Mouse (Mus musculus): ENCODE measurements around the gene Scp2. TPM values are rescaled to one million over a fixed set of nuclear protein-coding genes. Genes with fewer than 3 reads are reported as not detected.

The Scp2 gene
- polyA plus RNA-seq, 1 experiment = 115 TPM

GRCm38 (mm10) chr4:108008541-108008940 is 136.3 kb downstream of the Scp2 start:
- TF ChIP-seq CTCF (IDR thresholded peaks at IDR 0.05; ENCODE audit: borderline replicate concordance, extremely low read depth, insufficient read depth, insufficient read length) (no peak), POLR2A (IDR thresholded peaks at IDR 0.05; ENCODE audit: borderline replicate concordance, extremely low read depth, insufficient read depth, insufficient read length, poor library complexity, severe bottlenecking) (no peak)
- no peak for DNase-seq (ENCODE audit: low read depth)

- TF ChIP-seq CTCF (IDR thresholded peaks at IDR 0.05; ENCODE audit: borderline replicate concordance, extremely low read depth, insufficient read depth, insufficient read length) (no peak), POLR2A (IDR thresholded peaks at IDR 0.05; ENCODE audit: borderline replicate concordance, extremely low read depth, insufficient read depth, insufficient read length, poor library complexity, severe bottlenecking) (no peak)
- no peak for DNase-seq (ENCODE audit: low read depth)
These were observed 137.2 kb downstream of the Scp2 start for GRCm38 (mm10) chr4:108007532-108008103.

- no peak for TF ChIP-seq CTCF (IDR thresholded peaks at IDR 0.05; ENCODE audit: borderline replicate concordance, extremely low read depth, insufficient read depth, insufficient read length)
- TF ChIP-seq POLR2A (IDR thresholded peaks at IDR 0.05; ENCODE audit: borderline replicate concordance, extremely low read depth, insufficient read depth, insufficient read length, poor library complexity, severe bottlenecking) = no peak
- DNase-seq (ENCODE audit: low read depth) = peak; percentile 81
These were observed 139.5 kb downstream of the Scp2 start for GRCm38 (mm10) chr4:108005328-108005727.

GRCm38 (mm10) chr4:107999380-107999779 is 145.4 kb downstream of the Scp2 start:
- TF ChIP-seq POLR2A (IDR thresholded peaks at IDR 0.05; ENCODE audit: borderline replicate concordance, extremely low read depth, insufficient read depth, insufficient read length, poor library complexity, severe bottlenecking) (no peak), CTCF (IDR thresholded peaks at IDR 0.05; ENCODE audit: borderline replicate concordance, extremely low read depth, insufficient read depth, insufficient read length) (no peak)
- DNase-seq (ENCODE audit: low read depth) = no peak

- no peak for TF ChIP-seq CTCF (IDR thresholded peaks at IDR 0.05; ENCODE audit: borderline replicate concordance, extremely low read depth, insufficient read depth, insufficient read length)
- no peak for TF ChIP-seq POLR2A (IDR thresholded peaks at IDR 0.05; ENCODE audit: borderline replicate concordance, extremely low read depth, insufficient read depth, insufficient read length, poor library complexity, severe bottlenecking)
These were observed 146.0 kb downstream of the Scp2 start for GRCm38 (mm10) chr4:107998641-107999332.

GRCm38 (mm10) chr4:107996418-107996986 is 148.3 kb downstream of the Scp2 start:
- DNase-seq (ENCODE audit: low read depth) = no peak
- TF ChIP-seq POLR2A (IDR thresholded peaks at IDR 0.05; ENCODE audit: borderline replicate concordance, extremely low read depth, insufficient read depth, insufficient read length, poor library complexity, severe bottlenecking) = no peak
- no peak for TF ChIP-seq CTCF (IDR thresholded peaks at IDR 0.05; ENCODE audit: borderline replicate concordance, extremely low read depth, insufficient read depth, insufficient read length)

More at GRCm38 (mm10) chr4:107998641-107999332, 146.0 kb downstream of the Scp2 start:
- peak; percentile 72 for DNase-seq (ENCODE audit: low read depth)

GRCm38 (mm10) chr4:107995727-107996126 is 149.1 kb downstream of the Scp2 start:
- TF ChIP-seq POLR2A (IDR thresholded peaks at IDR 0.05; ENCODE audit: borderline replicate concordance, extremely low read depth, insufficient read depth, insufficient read length, poor library complexity, severe bottlenecking) (no peak), CTCF (IDR thresholded peaks at IDR 0.05; ENCODE audit: borderline replicate concordance, extremely low read depth, insufficient read depth, insufficient read length) (no peak)

GRCm38 (mm10) chr4:107995011-107995410 is 149.8 kb downstream of the Scp2 start:
- DNase-seq (ENCODE audit: low read depth) = no peak
- no peak for TF ChIP-seq CTCF (IDR thresholded peaks at IDR 0.05; ENCODE audit: borderline replicate concordance, extremely low read depth, insufficient read depth, insufficient read length)
- TF ChIP-seq POLR2A (IDR thresholded peaks at IDR 0.05; ENCODE audit: borderline replicate concordance, extremely low read depth, insufficient read depth, insufficient read length, poor library complexity, severe bottlenecking) = no peak

More at GRCm38 (mm10) chr4:107995727-107996126, 149.1 kb downstream of the Scp2 start:
- DNase-seq (ENCODE audit: low read depth) = no peak

Other genes starting within 250 kb of the Scp2 start
- 14.1 and 15.6 TPM in 2 replicates for gene Cpt2, start 221.4 kb downstream of the Scp2 start, polyA plus RNA-seq (2012; rRNA removed)
- gene Slc1a7, start 176.7 kb downstream of the Scp2 start, polyA plus RNA-seq (2012; rRNA removed) = 0.08 and 0.10 TPM in 2 replicates
- gene Podn, start 48.6 kb downstream of the Scp2 start, polyA plus RNA-seq (2012; rRNA removed) = 2.2 and 2.8 TPM in 2 replicates
- gene Echdc2, start 20.4 kb upstream of the Scp2 start, polyA plus RNA-seq (2012; rRNA removed) = 15.1 and 33.0 TPM in 2 replicates
- gene Zyg11a, start 73.0 kb upstream of the Scp2 start, polyA plus RNA-seq (2012; rRNA removed) = 0.03 and 0.13 TPM in 2 replicates
- 41.2 and 58.5 TPM in 2 replicates for gene Zyg11b, start 156.1 kb upstream of the Scp2 start, polyA plus RNA-seq (2012; rRNA removed)
- gene Coa7, start 183.1 kb upstream of the Scp2 start, polyA plus RNA-seq (2012; rRNA removed) = 17.5 and 18.8 TPM in 2 replicates
- gene Shisal2a, start 238.4 kb upstream of the Scp2 start, polyA plus RNA-seq (2012; rRNA removed) = 4.7 and 6.1 TPM in 2 replicates

All from brain, embryonic 14.5 days (tissue).